Mouse (Mus musculus) testis, postnatal 14 days (tissue): ENCODE measurements at regions not wholly inside any gene's neighbourhood (a gene's known extent, or its start where the extent isn't known, plus 50 kb on each side); places are given as distances from the start of the nearest gene placed in this dataset.

Source experiments
- DNase-seq: peaks from one replicate; pipeline ENCODE4 v3.0.0; 2021; ENCODE audit warnings: low spot score

DNA sequence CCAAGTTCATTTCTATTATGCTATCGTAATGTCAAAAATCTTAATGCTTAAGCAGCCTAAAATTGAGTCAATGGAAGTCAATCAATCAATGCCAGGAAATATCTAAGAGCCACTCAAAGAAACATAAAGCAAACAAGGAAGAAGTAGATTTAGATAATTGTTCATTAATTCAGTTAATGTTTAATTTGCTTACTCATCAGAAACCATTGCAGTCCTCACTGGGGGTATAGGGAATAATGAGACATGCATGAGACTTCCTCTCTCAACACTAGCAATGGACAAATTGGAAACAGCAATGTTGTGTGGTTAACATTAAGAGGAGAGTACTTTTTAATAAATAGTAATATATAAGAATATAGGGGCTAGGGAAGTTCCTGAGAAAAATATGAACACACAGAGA is 209.9 kb downstream of the Etaa1 start:
- DNase-seq: no peak

DNA sequence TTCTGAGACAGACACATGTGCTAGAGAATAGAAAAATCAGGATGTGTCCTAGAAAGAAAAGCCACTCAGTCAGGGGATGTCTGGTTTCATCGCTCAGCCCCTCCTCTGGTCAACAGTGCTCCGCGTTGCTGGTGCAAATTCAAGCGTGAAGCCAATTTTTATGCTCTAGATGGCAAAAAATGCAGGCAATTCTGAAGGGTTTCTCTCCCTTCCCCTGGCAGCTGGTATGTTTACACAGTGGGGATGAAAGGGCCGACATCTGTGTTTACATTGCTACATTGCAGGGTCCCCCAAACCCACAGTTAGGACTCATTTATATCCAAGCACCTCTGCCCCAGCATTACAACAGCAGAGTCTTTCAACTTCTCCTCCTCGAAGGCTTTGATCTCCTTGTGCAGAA is 203.3 kb downstream of the Etaa1 start:
- no peak for DNase-seq

DNA sequence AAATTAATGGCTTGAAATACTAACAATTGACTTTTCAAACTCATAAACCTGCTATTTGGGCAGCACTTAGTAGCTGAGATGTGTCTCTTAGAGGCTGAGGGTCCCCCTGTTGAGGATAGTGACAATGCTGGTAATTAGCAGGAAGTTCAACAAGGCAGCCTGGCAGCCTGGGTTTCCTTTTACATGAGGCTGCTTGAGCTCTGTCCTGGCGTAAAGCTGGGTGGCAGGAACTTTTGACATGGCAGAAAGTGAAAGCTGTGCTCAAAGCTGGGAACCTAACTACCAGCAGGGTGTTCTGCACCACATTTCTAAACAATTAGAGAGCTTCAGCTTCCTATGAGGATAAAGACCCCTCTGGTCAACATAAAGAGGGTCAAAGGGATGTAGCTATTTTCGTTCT is 194.5 kb downstream of the Etaa1 start:
- DNase-seq: no peak

DNA sequence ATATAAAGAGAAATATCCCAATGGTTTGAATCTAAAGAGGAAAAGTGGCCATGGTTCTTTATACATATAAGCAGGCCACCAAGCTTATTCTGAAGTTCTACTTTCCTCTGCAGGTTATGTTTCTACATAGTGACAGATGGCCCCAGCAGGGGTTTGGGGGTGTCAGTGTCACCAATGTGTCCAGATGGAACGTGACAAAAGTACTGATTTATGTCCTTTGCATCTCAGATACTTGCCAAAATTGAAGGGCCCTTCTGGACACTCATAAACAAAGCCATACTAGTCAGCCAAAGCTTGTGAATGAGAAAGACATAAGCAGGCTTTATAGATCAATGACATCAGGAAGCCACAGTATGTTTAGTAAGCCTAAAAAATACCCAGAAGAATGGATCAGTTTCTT is 190.3 kb downstream of the Etaa1 start:
- DNase-seq: no peak

DNA sequence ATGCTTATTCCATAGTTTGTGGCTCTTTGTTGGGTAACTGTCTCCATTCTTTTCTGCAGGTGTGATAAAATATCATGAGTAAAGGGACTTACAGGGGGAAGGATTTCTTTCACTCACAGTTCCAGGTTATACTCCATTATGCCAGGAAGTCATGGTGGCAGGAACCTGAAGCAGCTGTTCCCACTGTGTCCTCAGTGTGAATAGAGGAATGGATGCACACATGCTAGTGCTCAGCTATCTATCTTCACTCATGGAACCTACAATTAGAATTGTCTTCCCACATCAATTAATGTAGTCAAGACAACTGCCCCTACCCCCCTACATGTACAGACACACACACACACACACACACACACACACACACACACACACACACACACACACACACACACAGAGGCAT is 189.5 kb downstream of the Etaa1 start:
- no peak for DNase-seq

DNA sequence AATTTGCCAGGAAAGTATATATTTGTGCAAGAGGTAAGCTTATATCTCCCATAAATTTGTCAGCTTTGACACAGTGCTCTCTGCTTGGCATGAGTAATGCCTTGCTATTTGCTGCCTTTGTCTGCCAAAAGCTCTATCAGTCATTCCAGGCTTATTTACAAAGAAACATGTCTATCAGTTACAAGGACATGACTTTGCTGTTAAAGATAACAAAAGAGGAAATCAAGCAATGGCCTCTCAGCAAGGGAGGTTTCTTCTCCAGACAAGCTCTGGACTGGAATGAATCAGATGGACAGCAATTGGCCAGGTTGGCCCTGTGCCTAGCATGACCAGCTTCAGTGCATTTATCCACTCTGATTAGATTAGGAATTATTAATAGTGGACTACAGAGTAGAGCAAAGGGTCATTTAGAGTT is 185.3 kb downstream of the Etaa1 start:
- DNase-seq: peak; percentile 12

DNA sequence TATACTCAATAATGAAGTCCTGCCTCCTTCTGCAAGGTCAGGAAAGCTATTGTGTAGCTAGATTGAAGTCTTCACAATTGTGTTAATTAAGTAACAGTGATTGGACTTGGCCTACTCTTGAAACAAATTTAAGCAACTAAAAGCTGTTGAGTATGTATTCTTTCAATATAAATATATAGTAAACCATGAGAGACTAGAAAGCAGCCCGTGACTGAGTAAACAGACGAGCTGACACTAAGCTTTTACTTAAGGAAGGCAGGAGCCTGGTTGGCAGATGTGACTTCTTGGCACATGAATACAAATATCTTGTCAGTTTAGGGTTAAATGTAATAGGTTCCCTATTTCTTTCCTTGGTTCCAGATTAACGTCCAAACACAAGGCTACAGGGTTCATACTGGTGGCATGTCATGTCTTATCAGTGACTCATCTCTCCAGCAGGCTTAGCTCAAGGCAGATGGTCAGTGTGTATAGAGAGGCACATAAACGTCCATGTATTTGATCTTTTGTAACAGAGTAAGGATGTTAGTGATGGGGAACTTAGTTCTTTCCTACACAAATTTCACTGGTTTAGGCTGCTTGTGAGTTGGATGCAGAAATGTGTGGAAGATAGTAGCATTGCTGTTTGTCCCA is 184.7 kb downstream of the Etaa1 start:
- no peak for DNase-seq

DNA sequence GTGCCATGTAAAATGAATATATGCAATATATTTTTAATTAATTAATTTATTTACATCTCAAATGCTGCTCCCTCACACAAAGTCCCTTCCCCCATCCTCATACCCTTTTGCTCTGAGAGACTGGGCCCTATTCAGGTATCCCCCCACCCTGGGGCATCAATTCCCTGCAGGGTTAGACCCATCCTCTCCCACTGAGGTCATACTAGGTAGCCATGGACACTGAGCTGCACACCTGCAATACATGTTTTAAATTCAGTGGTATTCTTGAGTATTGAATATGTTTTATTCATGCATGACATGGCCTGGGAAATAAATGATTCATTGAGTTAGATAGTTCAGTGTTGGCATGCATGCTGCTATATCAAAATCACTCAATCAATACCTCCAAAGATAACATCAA is 156.0 kb downstream of the Etaa1 start:
- no peak for DNase-seq

DNA sequence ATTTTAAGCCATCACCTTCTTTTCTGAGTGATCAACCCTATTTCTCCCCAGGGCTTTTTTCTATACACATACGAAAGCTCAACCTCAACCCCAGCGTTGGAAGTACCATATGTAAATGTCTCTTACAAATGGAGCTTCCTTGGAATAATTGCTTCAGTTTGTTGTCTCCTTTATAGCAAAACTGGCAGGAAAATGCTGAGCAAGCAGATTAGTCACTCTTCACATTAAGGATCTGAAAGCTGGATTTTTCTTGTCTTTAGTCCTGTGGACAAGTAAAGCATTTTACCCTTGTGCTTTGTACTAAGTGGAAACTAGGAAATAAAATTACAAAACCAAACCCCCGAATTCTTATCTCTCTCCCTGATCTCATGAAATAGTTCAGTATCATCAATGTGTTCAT is 145.8 kb downstream of the Etaa1 start:
- no peak for DNase-seq

DNA sequence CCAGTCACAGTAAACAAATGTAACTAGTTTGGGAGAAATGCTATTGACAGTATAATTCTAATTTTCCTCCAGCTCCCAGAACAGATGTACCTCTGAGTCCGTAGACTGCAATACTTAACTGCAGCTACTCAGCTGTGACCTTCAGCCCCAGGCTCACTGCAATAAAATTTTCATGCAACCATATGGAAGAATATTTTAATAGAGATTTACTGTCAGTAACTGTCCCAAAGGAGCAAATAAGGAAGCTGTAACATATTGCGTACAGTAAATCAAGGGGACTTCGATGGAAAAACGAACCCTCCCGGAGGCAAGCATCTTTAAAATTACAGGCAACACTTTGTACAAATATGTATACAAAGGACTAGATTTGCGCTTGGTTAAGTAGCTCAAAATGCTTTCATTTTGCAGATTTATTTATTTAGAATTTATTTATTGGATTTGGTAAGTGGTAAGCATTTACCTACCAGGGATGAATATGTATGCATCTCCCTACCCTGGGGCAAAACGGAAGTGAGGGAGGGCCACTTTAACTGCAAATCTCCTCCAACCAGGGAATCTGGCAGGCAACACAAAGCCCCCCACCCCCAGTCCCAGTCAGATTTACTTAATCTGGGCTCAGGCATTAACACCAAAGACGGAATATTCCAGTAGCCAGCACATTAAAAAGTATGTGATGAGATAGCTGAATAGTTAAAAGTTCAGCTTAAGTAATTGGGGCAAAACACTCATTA is 141.7 kb downstream of the Etaa1 start:
- no peak for DNase-seq

DNA sequence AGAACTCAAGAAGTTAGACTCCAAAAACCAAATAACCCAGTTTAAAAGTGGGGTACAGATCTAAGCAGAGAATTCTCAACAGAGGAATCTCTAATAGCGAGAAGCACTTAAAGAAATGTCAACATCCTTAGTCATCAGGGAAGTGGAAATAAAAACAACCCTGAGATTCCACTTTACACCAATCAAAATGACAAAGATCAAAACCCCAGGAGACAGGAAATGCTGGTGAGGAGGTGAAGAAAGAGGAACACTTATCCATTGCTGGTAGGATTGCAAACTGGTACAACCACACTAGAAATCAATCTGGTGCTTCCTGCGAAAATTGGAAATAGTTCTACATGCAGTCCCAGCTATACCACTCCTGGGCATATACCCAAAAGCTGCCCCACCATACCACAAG is 111.0 kb downstream of the Etaa1 start:
- DNase-seq: no peak

DNA sequence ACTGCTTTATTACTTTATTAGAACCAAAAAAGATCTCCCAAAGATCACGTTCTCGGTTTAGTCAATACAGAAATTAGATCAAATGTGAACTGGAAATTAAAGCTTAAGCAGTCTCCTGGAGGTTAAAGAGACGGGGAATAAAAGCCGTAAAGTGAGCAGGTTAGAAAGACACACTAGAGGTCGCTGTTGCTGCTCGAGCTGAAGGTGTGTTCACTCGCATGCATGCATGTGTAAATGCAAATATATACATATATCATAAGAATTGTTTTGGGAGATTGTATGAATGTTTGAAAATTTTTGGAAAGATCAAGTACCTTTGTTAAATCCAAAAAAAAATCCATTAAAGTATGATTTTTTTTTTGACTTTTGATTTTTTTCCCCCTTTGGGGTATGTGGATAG is 101.3 kb downstream of the Etaa1 start:
- no peak for DNase-seq

DNA sequence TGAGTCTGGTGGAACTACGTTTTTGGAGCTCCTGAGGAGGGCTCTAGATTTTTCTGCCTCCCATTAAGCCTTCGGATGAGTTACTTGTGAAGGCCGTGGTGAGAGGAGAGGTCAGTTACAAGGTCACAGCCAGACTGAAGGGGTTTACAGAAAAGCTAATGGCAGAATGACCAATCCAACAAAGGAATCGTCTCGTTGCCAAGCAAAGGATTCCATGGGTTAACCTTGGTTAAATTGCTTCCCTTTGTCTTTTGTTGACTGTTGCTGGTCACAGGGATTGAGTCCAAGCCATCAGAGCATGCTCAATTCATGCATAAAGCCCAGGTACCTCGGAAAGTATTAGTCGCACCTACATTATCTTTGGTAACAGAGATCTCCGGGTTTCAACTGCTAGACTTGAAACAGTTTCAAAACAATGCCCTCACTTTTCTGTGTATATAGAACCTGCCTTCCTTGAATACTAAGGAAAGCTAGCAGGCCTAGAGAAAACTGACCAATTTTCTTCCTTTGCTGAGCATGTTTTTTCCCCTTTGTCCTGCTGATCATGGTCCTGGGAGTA is 100.3 kb downstream of the Etaa1 start:
- DNase-seq: no peak

DNA sequence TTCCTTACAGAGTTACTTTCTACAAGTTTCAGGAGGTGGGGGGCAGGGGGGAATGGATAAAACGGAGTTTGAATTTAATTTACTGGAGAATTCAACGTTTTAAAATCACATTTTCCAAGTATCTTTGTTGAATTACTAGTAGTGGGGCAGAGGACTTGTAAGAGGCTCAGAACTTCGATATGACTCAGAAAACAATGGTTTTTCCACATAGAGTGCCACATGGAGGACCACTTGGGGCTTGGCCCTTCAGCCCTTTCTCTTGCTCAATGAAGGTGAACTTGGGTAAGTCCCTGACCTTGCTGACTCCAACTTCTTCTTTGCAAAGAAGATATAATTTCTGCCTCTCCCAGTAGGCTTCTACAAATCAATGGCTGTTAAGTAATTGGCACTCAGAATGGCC is 99.8 kb downstream of the Etaa1 start:
- DNase-seq: no peak

DNA sequence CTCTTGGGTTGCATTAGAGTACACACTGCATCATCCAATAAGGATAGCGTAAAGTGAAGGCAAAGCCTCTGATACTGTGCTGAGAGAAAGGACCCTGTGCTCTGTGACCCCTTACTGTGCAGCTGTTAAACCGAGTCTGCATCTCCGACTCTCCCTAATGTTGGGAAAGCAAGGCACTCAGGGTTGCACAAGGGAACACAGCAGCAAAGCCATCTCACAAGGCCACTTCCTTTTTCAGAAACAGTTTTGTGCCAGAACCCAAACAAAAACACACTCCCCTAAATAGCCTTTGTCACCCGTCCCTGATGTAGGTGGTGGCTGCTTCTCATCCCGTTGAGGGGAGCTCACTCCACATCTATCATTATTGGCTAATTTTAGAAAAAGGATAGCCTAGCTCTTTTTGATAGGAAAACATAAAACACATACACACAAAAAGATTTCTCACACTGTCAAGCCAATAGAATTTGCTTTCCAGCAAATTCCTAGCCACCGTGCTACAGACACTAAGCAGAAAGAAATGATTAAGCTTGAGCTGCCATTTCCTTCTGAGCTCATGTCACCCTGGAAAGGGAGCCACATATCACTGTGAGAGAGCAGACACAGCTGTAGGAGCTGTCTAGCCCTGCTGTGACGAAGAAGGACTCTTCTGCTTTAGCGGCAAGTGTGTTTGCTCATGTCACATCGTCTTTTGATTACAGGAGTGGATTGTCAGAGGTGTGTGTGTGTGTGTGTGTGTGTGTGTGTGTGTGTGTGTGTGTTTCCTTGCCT is 94.1 kb downstream of the Etaa1 start:
- no peak for DNase-seq

DNA sequence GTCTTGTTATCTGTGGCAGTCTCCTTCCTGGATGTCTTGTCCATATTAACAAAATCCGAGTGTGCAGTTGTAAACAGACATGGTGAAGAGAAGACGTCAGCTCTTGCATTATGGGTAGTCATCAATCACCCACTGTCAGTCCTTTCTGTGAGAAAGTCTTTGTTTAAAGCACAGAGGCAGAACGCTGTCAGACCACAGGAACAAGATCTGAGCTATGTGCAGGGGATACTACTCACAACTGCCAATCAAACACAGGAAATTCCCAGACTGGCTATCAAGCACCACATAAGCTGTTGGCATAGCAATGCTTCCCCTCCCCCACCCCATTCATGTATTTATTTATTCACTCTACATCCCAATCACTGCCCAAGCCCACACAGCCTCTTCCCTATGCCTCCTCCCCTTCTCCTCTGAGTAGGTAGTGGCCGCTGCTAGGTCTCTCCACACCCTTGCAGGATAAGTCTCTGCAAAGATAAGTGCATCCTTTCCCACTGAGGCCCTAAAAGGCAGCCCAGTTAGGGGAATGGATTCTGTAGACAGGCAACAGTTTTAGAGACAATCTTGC is 88.8 kb downstream of the Etaa1 start:
- no peak for DNase-seq

DNA sequence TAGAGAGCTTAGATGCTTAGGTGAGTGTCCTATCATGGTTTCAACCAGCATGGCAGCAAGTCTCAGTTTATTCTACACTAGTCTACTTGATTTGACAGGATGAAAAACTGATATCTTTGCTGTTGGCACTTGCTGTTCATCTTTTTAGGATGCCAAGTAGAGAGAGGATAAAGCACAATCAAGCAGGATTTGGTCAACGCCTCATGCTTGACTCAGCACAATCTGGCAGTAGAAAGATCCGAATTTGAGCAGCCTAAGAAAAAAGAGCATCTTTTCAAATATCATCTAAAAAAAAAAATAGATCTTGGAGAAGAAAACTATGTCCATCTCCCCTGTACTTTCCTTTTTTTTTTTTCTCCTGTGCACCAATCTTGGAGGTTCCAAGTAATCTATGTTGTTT is 83.0 kb downstream of the Etaa1 start:
- no peak for DNase-seq

DNA sequence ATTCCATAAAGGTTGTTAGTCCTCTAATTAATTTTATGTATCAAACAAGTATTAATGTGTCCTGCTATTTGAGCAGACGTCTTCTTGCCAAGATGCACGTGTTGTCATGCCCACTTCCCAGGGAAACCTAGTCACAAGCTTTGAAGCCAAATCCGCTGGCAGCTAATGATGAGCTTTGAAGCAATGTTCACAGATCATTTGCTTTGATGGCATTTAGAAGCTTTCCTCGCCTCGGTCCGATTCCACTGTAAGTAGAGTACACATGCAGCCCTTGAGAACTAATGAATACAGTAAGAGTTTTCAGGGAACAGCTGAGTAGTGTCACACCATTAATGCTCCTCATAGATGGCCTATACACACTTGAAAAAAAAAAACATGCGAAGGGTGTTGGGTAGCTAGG is 81.8 kb downstream of the Etaa1 start:
- DNase-seq: no peak

DNA sequence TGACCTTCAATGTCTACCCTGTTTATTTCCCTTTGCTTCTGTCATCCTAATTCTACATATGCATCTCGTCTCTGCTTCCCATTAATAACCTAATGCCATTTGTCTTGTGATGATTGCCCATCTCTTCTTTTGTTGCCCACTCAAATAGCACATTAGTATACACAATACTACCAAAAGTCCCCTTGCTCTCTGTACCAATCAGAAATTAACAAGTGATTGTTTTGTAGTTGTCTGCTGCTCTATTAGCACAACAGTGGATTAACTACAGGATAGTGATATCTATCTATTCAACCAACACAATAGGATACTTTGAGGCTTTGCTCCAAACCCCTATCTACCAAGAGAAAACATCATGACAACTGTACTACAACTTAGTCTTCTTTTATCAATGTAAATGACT is 70.4 kb downstream of the Etaa1 start:
- DNase-seq: no peak
